Mouse (Mus musculus): ENCODE data around the gene Phf21a. TPM values are rescaled to one million over a fixed set of nuclear protein-coding genes. Genes with fewer than 3 reads are reported as not detected.
A peak's percentile ranks its signal among the peaks of the same experiment; 100 is the strongest.

Gene Phf21a
- polyA plus RNA-seq, 1 experiment from 2014 or later: 35.4 TPM

DNA sequence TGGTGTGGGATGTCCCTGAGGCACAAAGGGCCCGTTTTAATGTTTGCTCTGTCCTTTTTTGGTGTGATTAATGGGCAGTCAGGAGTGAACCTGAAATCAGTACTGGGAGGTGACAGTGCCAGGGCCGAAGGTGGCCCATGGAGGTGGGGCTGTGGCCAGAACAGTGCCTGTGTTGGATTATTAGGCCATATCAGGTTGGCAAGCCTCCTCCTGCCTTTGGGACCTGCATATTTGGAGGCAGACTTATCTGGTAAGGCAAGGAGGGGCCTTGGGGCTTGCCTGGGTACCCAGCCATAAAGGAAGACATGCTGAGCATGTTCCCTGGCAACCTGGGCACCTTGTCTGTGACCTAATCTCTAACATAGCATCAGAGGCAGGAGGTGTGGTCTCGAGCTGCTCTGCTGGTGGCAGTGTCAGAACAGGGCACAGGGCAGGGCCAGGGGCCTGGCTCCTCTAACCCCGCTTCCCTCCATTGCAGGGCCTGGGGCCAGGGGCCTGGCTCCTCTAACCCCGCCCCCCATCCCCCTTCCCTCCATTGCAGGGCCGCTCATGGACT, 287.7 kb downstream of the Phf21a start:
- 81% methylated on average over 6 of the region's 6 CpGs for WGBS
- Histone ChIP-seq H3K36me3 (ENCODE audit: control insufficient read depth, insufficient read depth, low read length) (peaks cover 82% of the 10 kb centered on the region), H3K4me2 (ENCODE audit: low read length) (no peak overlapping the region), H3K9me3 (ENCODE audit: control insufficient read depth, low read length) (no peaks in the 10 kb centered on the region), H3K9ac (replicated peaks; ENCODE audit: low read length) (no peak overlapping the region), H3K4me1 (ENCODE audit: control insufficient read depth, insufficient read depth, low read length) (peaks cover 9% of the 10 kb centered on the region), H3K27me3 (ENCODE audit: control insufficient read depth, insufficient read depth, low read length) (no peaks in the 10 kb centered on the region), H3K27ac (replicated peaks; ENCODE audit: low read depth, low read length) (no peak overlapping the region), H3K4me3 (replicated peaks; ENCODE audit: low read depth, low read length) (no peak overlapping the region)
- ATAC-seq (ENCODE audit: low FRiP score, low TSS enrichment): no peak
- DNase-seq: no peak

DNA sequence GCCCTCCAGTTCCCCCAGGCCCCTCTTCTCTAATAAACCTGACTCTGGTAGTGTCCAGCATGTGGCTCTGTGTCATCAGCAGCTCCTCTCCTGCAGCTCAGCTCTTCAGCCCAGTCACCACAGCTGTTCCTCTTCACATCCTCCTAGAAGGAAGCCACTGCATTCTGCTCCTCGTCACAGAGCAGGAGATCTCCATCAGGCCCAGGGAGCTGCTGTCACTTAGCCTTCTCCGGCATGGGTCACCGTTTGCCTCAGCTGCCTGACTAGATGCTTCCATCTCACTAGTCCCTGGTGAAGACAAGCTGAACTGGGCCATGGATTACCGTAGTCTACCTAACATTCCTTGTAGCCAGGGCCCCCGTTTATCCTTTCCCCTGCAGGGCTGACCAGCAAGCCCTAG, 288.2 kb downstream of the Phf21a start:
- Histone ChIP-seq H3K4me2 (ENCODE audit: low read length) (no peak overlapping the region), H3K9ac (replicated peaks; ENCODE audit: low read length) (no peak overlapping the region), H3K27ac (replicated peaks; ENCODE audit: low read depth, low read length) (no peak overlapping the region), H3K27me3 (ENCODE audit: control insufficient read depth, insufficient read depth, low read length) (no peaks in the 10 kb centered on the region), H3K9me3 (ENCODE audit: control insufficient read depth, low read length) (no peaks in the 10 kb centered on the region), H3K4me3 (replicated peaks; ENCODE audit: low read depth, low read length) (no peak overlapping the region), H3K36me3 (ENCODE audit: control insufficient read depth, insufficient read depth, low read length) (peaks cover 88% of the 10 kb centered on the region), H3K4me1 (ENCODE audit: control insufficient read depth, insufficient read depth, low read length) (peaks cover 3% of the 10 kb centered on the region)
- DNase-seq: no peak
- WGBS: 82% methylated on average over 5 of the region's 5 CpGs
- no peak for ATAC-seq (ENCODE audit: low FRiP score, low TSS enrichment)

DNA sequence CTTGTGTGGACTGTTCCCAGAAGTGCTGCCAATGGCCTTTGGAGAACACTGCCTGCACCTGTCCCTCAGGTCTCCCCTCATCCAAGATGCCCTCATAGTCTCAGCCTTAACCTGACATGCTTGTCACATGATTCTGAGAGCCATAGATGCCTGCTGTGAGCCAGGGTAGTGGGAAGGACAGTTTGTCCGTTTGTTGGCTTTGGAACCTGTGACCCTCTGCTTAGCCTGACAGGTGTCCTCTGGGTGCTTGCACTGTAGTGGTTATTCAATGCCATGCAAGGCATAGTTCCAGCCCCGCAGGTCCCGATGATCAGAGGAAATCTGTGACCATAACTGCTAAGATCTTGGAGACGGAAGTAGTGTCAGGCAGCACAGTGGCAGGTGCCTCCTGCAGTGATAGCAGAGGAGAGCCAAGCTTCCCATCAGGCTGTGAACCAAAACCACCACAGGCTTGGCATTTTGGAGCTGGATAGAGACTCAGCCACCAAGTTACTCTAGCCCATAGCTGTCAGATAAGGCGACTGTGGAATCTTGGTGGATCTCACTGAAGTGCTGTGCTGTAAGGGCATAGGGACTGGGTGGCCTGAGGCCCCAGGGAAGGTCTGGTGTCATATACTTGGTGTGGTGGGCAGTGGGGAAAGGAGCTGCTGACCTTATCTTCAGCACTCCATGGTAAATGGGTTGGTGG, 289.1 kb downstream of the Phf21a start, which contains the start of gene 1700029I15Rik:
1700029I15Rik (plus strand) TSS at position 638 of the 688 bp plus-strand sequence.
- H3K27me3 ChIP-seq (ENCODE audit: control insufficient read depth, insufficient read depth, low read length): no peaks in the 10 kb centered on the region
- no peak within 1 kb of the TSS for H3K27ac ChIP-seq (replicated peaks; ENCODE audit: low read depth, low read length)
- H3K9ac ChIP-seq (replicated peaks; ENCODE audit: low read length): no peak within 1 kb of the TSS; the same call in 1 of the 2 replicates
- H3K4me1 ChIP-seq (ENCODE audit: control insufficient read depth, insufficient read depth, low read length): no peaks in the 10 kb centered on the region
- ATAC-seq (ENCODE audit: low FRiP score, low TSS enrichment): no peak
- DNase-seq: no peak
- no peak within 1 kb of the TSS for H3K4me2 ChIP-seq (ENCODE audit: low read length)
- no peaks in the 10 kb centered on the region for H3K9me3 ChIP-seq (ENCODE audit: control insufficient read depth, low read length)
- peaks cover 97% of the 10 kb centered on the region for H3K36me3 ChIP-seq (ENCODE audit: control insufficient read depth, insufficient read depth, low read length)
- WGBS: 93% methylated on average over 5 of the region's 5 CpGs
- no peak within 1 kb of the TSS for H3K4me3 ChIP-seq (replicated peaks; ENCODE audit: low read depth, low read length)

DNA sequence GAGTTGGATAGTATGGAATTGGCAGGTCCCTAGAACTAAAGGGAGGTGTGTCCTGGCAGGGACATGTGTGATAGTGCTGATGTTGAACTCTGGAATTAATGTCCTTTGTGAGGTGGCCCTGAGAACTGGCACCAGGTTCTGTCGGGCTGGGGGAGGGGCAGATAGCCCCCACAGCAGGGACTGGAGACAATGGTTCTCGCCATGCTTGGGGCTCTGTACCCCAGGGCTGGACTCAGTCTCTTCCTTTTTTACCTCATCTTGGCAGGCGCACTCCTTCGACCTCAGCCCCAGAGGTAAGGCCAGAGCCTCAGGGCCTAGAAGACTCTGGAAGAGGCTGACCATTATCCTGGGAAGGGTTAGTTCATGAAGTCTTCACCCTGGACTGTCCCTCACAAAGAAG, 289.8 kb downstream of the Phf21a start:
- Histone ChIP-seq H3K9me3 (ENCODE audit: control insufficient read depth, low read length) (no peaks in the 10 kb centered on the region), H3K27ac (replicated peaks; ENCODE audit: low read depth, low read length) (no peak overlapping the region), H3K4me2 (ENCODE audit: low read length) (no peak overlapping the region), H3K36me3 (ENCODE audit: control insufficient read depth, insufficient read depth, low read length) (peaks cover 98% of the 10 kb centered on the region), H3K27me3 (ENCODE audit: control insufficient read depth, insufficient read depth, low read length) (no peaks in the 10 kb centered on the region), H3K4me3 (replicated peaks; ENCODE audit: low read depth, low read length) (no peak overlapping the region), H3K4me1 (ENCODE audit: control insufficient read depth, insufficient read depth, low read length) (peaks cover 6% of the 10 kb centered on the region), H3K9ac (replicated peaks; ENCODE audit: low read length) (no peak overlapping the region)
- 86% methylated on average over 4 of the region's 4 CpGs for WGBS
- no peak for ATAC-seq (ENCODE audit: low FRiP score, low TSS enrichment)
- no peak for DNase-seq

DNA sequence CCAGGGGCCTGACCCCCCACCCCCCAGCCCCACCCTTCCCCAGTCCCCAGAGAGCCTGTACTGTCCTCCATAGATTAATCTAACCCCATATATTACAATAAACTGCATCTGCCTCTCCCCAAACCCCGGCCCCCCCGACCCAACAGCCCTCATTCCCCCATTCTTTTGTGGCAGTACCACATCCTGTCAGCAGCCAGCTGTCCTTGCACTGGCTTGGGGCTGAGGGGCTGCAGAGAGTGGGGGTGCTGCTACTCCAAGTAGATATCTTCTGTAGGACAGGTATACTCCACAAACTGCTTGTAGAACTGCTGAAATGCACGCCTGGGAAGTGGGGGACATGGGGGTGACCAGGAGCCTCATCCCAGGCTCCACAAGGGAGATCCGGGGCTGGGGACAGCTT, 291.2 kb downstream of the Phf21a start:
- no peaks in the 10 kb centered on the region for H3K9me3 ChIP-seq (ENCODE audit: control insufficient read depth, low read length)
- peaks cover 86% of the 10 kb centered on the region for H3K36me3 ChIP-seq (ENCODE audit: control insufficient read depth, insufficient read depth, low read length)
- H3K9ac ChIP-seq (replicated peaks; ENCODE audit: low read length): no peak overlapping the region
- 83% methylated on average over 4 of the region's 4 CpGs for WGBS
- ATAC-seq (ENCODE audit: low FRiP score, low TSS enrichment) (no peak), DNase-seq (no peak)
- H3K27ac ChIP-seq (replicated peaks; ENCODE audit: low read depth, low read length): no peak overlapping the region
- H3K4me1 ChIP-seq (ENCODE audit: control insufficient read depth, insufficient read depth, low read length): peaks cover 14% of the 10 kb centered on the region
- H3K27me3 ChIP-seq (ENCODE audit: control insufficient read depth, insufficient read depth, low read length): no peaks in the 10 kb centered on the region
- no peak overlapping the region for H3K4me2 ChIP-seq (ENCODE audit: low read length)
- H3K4me3 ChIP-seq (replicated peaks; ENCODE audit: low read depth, low read length): no peak overlapping the region

DNA sequence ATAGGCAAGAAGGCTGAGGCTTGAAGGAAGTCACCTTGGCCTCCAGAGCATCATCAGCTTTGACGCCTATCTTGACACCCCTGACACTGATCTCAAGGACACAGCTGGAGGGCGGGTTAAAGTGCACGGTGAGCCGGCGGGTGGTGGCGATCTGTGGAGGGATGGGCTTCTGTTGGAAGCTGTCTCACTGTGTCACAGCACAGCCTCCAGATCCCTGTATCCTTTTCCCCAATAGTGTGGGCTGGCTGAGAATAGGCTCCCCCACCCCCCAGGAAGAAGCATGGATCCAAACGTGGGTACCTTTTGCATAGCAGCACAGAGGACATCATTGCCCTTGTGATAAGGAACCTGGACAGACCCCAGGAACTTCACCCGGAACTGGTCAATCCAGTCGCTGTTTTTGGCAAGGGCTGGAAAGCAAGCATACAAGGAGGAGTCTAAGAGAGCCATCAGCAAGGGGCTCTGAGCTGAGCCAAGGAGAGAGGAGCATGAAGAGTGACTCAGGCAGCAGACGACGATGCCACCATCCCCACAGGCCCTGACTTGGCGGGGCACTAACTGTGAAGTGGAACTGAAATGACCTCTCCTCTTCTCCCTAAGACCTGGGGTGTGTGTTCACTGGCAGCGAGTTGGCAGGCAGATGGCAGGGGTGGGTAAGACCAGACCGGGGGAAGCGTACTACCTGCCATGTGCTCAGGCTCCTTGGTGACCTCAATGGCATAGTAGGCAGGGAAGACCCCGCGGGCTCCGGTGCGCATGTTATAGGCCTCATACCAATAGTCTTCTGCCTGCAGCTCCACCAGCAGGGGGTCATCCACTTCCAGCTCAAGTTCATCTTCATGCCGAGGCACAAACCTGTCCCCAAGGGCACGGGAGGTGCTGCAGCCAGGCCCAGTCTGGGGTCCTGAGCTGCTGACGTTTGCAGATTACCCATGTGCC, 292.5 kb downstream of the Phf21a start:
- Histone ChIP-seq H3K4me1 (ENCODE audit: control insufficient read depth, insufficient read depth, low read length) (peaks cover 24% of the 10 kb centered on the region), H3K36me3 (ENCODE audit: control insufficient read depth, insufficient read depth, low read length) (peaks cover 75% of the 10 kb centered on the region), H3K9ac (replicated peaks; ENCODE audit: low read length) (no peak overlapping the region), H3K27ac (replicated peaks; ENCODE audit: low read depth, low read length) (no peak overlapping the region), H3K9me3 (ENCODE audit: control insufficient read depth, low read length) (no peaks in the 10 kb centered on the region), H3K4me3 (replicated peaks; ENCODE audit: low read depth, low read length) (no peak overlapping the region), H3K27me3 (ENCODE audit: control insufficient read depth, insufficient read depth, low read length) (no peaks in the 10 kb centered on the region), H3K4me2 (ENCODE audit: low read length) (no peak overlapping the region)
- ATAC-seq (ENCODE audit: low FRiP score, low TSS enrichment) (no peak), DNase-seq (no peak)
- 84% methylated on average over 22 of the region's 22 CpGs for WGBS

DNA sequence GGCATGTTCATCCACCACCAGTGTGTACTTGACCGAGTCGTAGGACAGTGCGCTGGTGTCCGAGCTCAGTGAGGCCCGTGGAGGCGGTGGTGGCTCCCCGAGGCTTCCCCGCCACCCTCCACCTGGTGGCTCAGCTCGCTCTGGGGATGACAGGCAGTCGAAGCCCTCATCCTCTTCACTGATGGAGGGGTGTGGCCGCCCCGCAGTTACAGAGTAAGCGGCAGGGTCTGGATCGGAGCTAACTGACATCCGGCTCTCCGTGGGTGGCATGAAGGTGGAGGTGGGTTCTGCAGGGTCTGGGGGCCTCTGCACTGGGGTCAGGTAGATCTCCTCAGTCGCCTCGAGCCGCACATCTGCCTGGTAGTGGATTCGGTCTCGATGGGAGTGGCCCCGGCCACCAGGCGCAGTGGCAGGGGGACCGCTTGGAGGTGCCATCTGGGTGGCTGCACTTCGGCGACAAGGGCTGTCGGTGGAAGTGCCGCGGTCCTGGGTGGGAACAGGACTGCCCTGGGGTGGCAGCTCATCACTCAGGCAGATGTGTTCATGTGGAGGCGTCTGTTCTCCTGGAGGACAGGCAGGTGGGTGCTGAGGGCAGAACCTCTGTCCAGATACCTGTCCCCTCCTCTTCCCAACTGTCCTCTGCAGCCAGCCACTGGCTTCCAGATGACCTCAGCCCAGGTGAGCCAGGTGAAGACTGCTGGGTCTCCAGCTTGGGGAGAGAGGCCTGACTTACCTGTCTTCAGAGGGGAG, 294.1 kb downstream of the Phf21a start:
- no peak overlapping the region; the same call in 1 of the 2 replicates for H3K4me2 ChIP-seq (ENCODE audit: low read length)
- H3K9ac ChIP-seq (replicated peaks; ENCODE audit: low read length): 0 out of 2 replicates have a peak overlapping the region, but pooled peaks have one; percentile 14
- H3K27me3 ChIP-seq (ENCODE audit: control insufficient read depth, insufficient read depth, low read length): no peaks in the 10 kb centered on the region
- ATAC-seq (ENCODE audit: low FRiP score, low TSS enrichment) (no peak), DNase-seq (no peak)
- 93% methylated on average over 30 of the region's 30 CpGs for WGBS
- no peak overlapping the region for H3K27ac ChIP-seq (replicated peaks; ENCODE audit: low read depth, low read length)
- H3K4me1 ChIP-seq (ENCODE audit: control insufficient read depth, insufficient read depth, low read length): peaks cover 40% of the 10 kb centered on the region
- no peaks in the 10 kb centered on the region for H3K9me3 ChIP-seq (ENCODE audit: control insufficient read depth, low read length)
- peaks cover 64% of the 10 kb centered on the region for H3K36me3 ChIP-seq (ENCODE audit: control insufficient read depth, insufficient read depth, low read length)
- no peak overlapping the region for H3K4me3 ChIP-seq (replicated peaks; ENCODE audit: low read depth, low read length)

DNA sequence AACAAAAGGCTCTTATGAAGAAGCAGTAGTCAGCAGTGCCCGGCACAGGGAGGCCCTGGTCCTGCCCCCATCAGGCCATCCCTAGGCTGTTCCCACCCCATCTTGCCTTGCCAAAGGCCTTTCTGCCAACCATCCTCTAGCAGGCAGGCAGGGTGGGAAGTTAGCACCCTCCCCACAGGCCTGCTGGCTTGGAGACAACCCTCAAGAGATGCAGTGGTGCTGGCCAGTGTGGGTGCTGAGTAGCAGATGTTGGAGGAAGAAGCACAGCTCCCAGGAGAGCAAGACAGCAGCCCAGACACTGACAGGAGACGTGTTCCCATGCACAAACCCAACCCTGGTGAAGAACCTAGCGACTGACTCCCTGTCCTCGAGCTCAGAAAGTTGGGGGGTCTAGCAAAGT, 294.7 kb downstream of the Phf21a start:
- Histone ChIP-seq H3K4me2 (ENCODE audit: low read length) (peak overlapping the region; percentile 76), H3K4me3 (replicated peaks; ENCODE audit: low read depth, low read length) (0 out of 2 replicates have a peak overlapping the region, but pooled peaks have one; percentile 74), H3K27ac (replicated peaks; ENCODE audit: low read depth, low read length) (no peak overlapping the region), H3K9me3 (ENCODE audit: control insufficient read depth, low read length) (no peaks in the 10 kb centered on the region), H3K36me3 (ENCODE audit: control insufficient read depth, insufficient read depth, low read length) (peaks cover 57% of the 10 kb centered on the region), H3K27me3 (ENCODE audit: control insufficient read depth, insufficient read depth, low read length) (no peaks in the 10 kb centered on the region), H3K4me1 (ENCODE audit: control insufficient read depth, insufficient read depth, low read length) (peaks cover 47% of the 10 kb centered on the region), H3K9ac (replicated peaks; ENCODE audit: low read length) (0 out of 2 replicates have a peak overlapping the region, but pooled peaks have one; percentile 14)
- no peak for ATAC-seq (ENCODE audit: low FRiP score, low TSS enrichment)
- no peak for DNase-seq
- 80% methylated on average over 4 of the region's 4 CpGs for WGBS
